Mouse (Mus musculus): ENCODE data around the gene Vps8. TPM values are rescaled to one million over a fixed set of nuclear protein-coding genes. Genes with fewer than 3 reads are reported as not detected.
"Not testable (repeated sequence)": the region's sequence is repeated elsewhere in the genome, so short reads cannot be mapped to it uniquely, and the experiment has no call there.

The Vps8 gene
- polyA plus RNA-seq, 1 experiment from 2014 or later: 25.6 TPM

GRCm38 (mm10) chr16:21654384-21654783 is 231.5 kb downstream of the Vps8 start:
- Histone ChIP-seq H3K4me3 (no peak overlapping the region), H3K9ac (no peak overlapping the region), H3K27ac (peak overlapping the region; percentile 7; the same call in 1 of the 2 replicates), H3K4me1 (peaks cover 28% of the 10 kb centered on the region), H3K36me3 (ENCODE audit: poor library complexity, severe bottlenecking) (peaks cover 17% of the 10 kb centered on the region), H3K27me3 (no peaks in the 10 kb centered on the region), H3K4me2 (no peak overlapping the region), H3K9me3 (replicated peaks) (no peaks in the 10 kb centered on the region)
- ATAC-seq: peak; percentile 58; the same call in 1 of the 2 replicates
- WGBS: 38% methylated on average over 5 of the region's 5 CpGs

- WGBS: 23% methylated on average over 6 of the region's 6 CpGs
- H3K4me1 ChIP-seq: peaks cover 30% of the 10 kb centered on the region
- H3K36me3 ChIP-seq (ENCODE audit: poor library complexity, severe bottlenecking): peaks cover 19% of the 10 kb centered on the region
- H3K27me3 ChIP-seq: no peaks in the 10 kb centered on the region
- peak overlapping the region; percentile 67 for H3K27ac ChIP-seq
- no peak for ATAC-seq
- H3K9me3 ChIP-seq (replicated peaks): no peaks in the 10 kb centered on the region
- H3K9ac ChIP-seq: no peak overlapping the region
- no peak overlapping the region for H3K4me3 ChIP-seq
- no peak overlapping the region for H3K4me2 ChIP-seq
These were observed 232.4 kb downstream of the Vps8 start for GRCm38 (mm10) chr16:21655291-21655690.

GRCm38 (mm10) chr16:21655961-21656360 is 233.0 kb downstream of the Vps8 start:
- Histone ChIP-seq H3K9ac (no peak overlapping the region), H3K27me3 (no peaks in the 10 kb centered on the region), H3K4me3 (no peak overlapping the region), H3K4me1 (peaks cover 28% of the 10 kb centered on the region), H3K9me3 (replicated peaks) (no peaks in the 10 kb centered on the region), H3K4me2 (no peak overlapping the region), H3K36me3 (ENCODE audit: poor library complexity, severe bottlenecking) (peaks cover 19% of the 10 kb centered on the region), H3K27ac (peak overlapping the region; percentile 67; the same call in 1 of the 2 replicates)
- no peak for ATAC-seq
- WGBS: 85% methylated on average over 9 of the region's 9 CpGs

- Histone ChIP-seq H3K4me1 (peaks cover 23% of the 10 kb centered on the region), H3K27me3 (no peaks in the 10 kb centered on the region), H3K4me2 (peak overlapping the region; percentile 34), H3K36me3 (ENCODE audit: poor library complexity, severe bottlenecking) (no peaks in the 10 kb centered on the region), H3K9ac (peak overlapping the region; percentile 48; the same call in 1 of the 2 replicates), H3K4me3 (no peak overlapping the region), H3K27ac (peak overlapping the region; percentile 67), H3K9me3 (replicated peaks) (0 out of 2 replicates have a peak, but pooled peaks cover 8% of the 10 kb centered on the region)
- peak; percentile 81 for ATAC-seq
- WGBS: 3% methylated on average over 18 of the region's 18 CpGs
These were observed 241.9 kb downstream of the Vps8 start for GRCm38 (mm10) chr16:21664633-21665363.

- 3% methylated on average over 4 of the region's 4 CpGs for WGBS
- H3K27ac ChIP-seq: peak overlapping the region; percentile 67
These were observed 242.6 kb downstream of the Vps8 start for GRCm38 (mm10) chr16:21665423-21665986.

GRCm38 (mm10) chr16:21671878-21672277 is 249.0 kb downstream of the Vps8 start:
- Histone ChIP-seq H3K36me3 (ENCODE audit: poor library complexity, severe bottlenecking) (peaks cover 9% of the 10 kb centered on the region), H3K9me3 (replicated peaks) (0 out of 2 replicates have a peak, but pooled peaks cover 8% of the 10 kb centered on the region), H3K4me3 (no peak overlapping the region), H3K4me1 (no peaks in the 10 kb centered on the region), H3K27me3 (no peaks in the 10 kb centered on the region), H3K4me2 (no peak overlapping the region), H3K27ac (no peak overlapping the region), H3K9ac (no peak overlapping the region)
- WGBS: 81% methylated on average over 4 of the region's 4 CpGs
- ATAC-seq: no peak

More at GRCm38 (mm10) chr16:21665423-21665986, 242.6 kb downstream of the Vps8 start:
- Histone ChIP-seq H3K4me1 (peaks cover 20% of the 10 kb centered on the region), H3K4me2 (peak overlapping the region; percentile 34), H3K9ac (0 out of 2 replicates have a peak overlapping the region, but pooled peaks have one; percentile 3), H3K27me3 (no peaks in the 10 kb centered on the region), H3K9me3 (replicated peaks) (0 out of 2 replicates have a peak, but pooled peaks cover 8% of the 10 kb centered on the region), H3K4me3 (no peak overlapping the region), H3K36me3 (ENCODE audit: poor library complexity, severe bottlenecking) (no peaks in the 10 kb centered on the region)
- peak; percentile 36; the same call in 1 of the 2 replicates for ATAC-seq

GRCm38 (mm10) chr16:21673046-21673445 is 250.1 kb downstream of the Vps8 start:
- not testable (repeated sequence) for H3K27ac ChIP-seq; H3K4me2 ChIP-seq; H3K4me1 ChIP-seq; H3K9ac ChIP-seq; ATAC-seq; H3K4me3 ChIP-seq; H3K27me3 ChIP-seq; H3K9me3 ChIP-seq (replicated peaks)
- H3K36me3 ChIP-seq (ENCODE audit: poor library complexity, severe bottlenecking): peaks cover 13% of the 10 kb centered on the region

- peaks cover 13% of the 10 kb centered on the region for H3K36me3 ChIP-seq (ENCODE audit: poor library complexity, severe bottlenecking)
- WGBS: 88% methylated on average over 1 of the region's 1 CpGs
- not testable (repeated sequence) for ATAC-seq; H3K4me1 ChIP-seq; H3K27me3 ChIP-seq; H3K9me3 ChIP-seq (replicated peaks); H3K4me2 ChIP-seq; H3K4me3 ChIP-seq; H3K9ac ChIP-seq; H3K27ac ChIP-seq
These were observed 250.7 kb downstream of the Vps8 start for GRCm38 (mm10) chr16:21673651-21674050.

GRCm38 (mm10) chr16:21676791-21677190 is 253.9 kb downstream of the Vps8 start:
- no peaks in the 10 kb centered on the region for H3K4me1 ChIP-seq
- H3K36me3 ChIP-seq (ENCODE audit: poor library complexity, severe bottlenecking): peaks cover 13% of the 10 kb centered on the region
- H3K4me2 ChIP-seq: no peak overlapping the region
- H3K27me3 ChIP-seq: no peaks in the 10 kb centered on the region
- WGBS: 94% methylated on average over 7 of the region's 7 CpGs
- ATAC-seq: no peak
- H3K9me3 ChIP-seq (replicated peaks): no peaks in the 10 kb centered on the region
- H3K27ac ChIP-seq: no peak overlapping the region
- no peak overlapping the region for H3K9ac ChIP-seq
- H3K4me3 ChIP-seq: no peak overlapping the region

GRCm38 (mm10) chr16:21687406-21687805 is 264.5 kb downstream of the Vps8 start:
- H3K27ac ChIP-seq: no peak overlapping the region
- H3K27me3 ChIP-seq: no peaks in the 10 kb centered on the region
- no peak overlapping the region for H3K9ac ChIP-seq
- H3K4me1 ChIP-seq: peaks cover 23% of the 10 kb centered on the region
- ATAC-seq: no peak
- H3K4me2 ChIP-seq: no peak overlapping the region
- peaks cover 27% of the 10 kb centered on the region for H3K36me3 ChIP-seq (ENCODE audit: poor library complexity, severe bottlenecking)
- peaks cover 5% of the 10 kb centered on the region for H3K9me3 ChIP-seq (replicated peaks)
- no peak overlapping the region for H3K4me3 ChIP-seq
- WGBS: 90% methylated on average over 5 of the region's 5 CpGs

GRCm38 (mm10) chr16:21689141-21689540 is 266.2 kb downstream of the Vps8 start:
- Histone ChIP-seq H3K9ac (no peak overlapping the region), H3K27me3 (no peaks in the 10 kb centered on the region), H3K4me2 (no peak overlapping the region), H3K9me3 (replicated peaks) (no peaks in the 10 kb centered on the region; the same call in 1 of the 2 replicates), H3K27ac (no peak overlapping the region), H3K4me1 (peaks cover 37% of the 10 kb centered on the region), H3K36me3 (ENCODE audit: poor library complexity, severe bottlenecking) (peaks cover 16% of the 10 kb centered on the region; the same call in 1 of the 2 replicates), H3K4me3 (no peak overlapping the region)
- ATAC-seq: no peak
- 94% methylated on average over 5 of the region's 5 CpGs for WGBS

GRCm38 (mm10) chr16:21690216-21690755 is 267.4 kb downstream of the Vps8 start:
- Histone ChIP-seq H3K36me3 (ENCODE audit: poor library complexity, severe bottlenecking) (peaks cover 16% of the 10 kb centered on the region; the same call in 1 of the 2 replicates), H3K9me3 (replicated peaks) (no peaks in the 10 kb centered on the region; the same call in 1 of the 2 replicates), H3K27me3 (no peaks in the 10 kb centered on the region), H3K4me1 (peaks cover 43% of the 10 kb centered on the region), H3K4me3 (no peak overlapping the region), H3K4me2 (no peak overlapping the region), H3K27ac (no peak overlapping the region), H3K9ac (0 out of 2 replicates have a peak overlapping the region, but pooled peaks have one; percentile 9)
- 46% methylated on average over 5 of the region's 5 CpGs for WGBS
- no peak for ATAC-seq

Measured in forebrain, embryonic 13.5 days (tissue).